ENCODE assay signal across 11 mouse cellular contexts in genomic region chr16:57858151-57858764, GRCm38 (mm10).
A peak's percentile ranks its signal among the peaks of the same experiment; 100 is the strongest.
DNase-seq lines count a peak whose midpoint lies in the region; ATAC-seq and TF ChIP-seq lines count a peak whose summit lies in the region.
"Had no signal": no experiment of that assay in that cellular context is flagged by ENCODE, and none has a peak within 500 bp of the region (broad histone marks: within the 10 kb centered on the region; RNA-seq: fewer than 3 reads in every experiment).

No protein-coding gene starts in this region.

- DNase-seq in heart, postnatal 36 days: no peak
- peak; percentile 47 for DNase-seq in brain, embryonic 14.5 days (ENCODE audit: low read depth)
- no peak for DNase-seq in midbrain, postnatal 0 days (ENCODE audit: low spot score)
- DNase-seq in left cerebral cortex, adult 9 months (ENCODE audit: low spot score in 2 of 2): no peak
- no peak for DNase-seq in c-Kit-positive CD71-positive TER-119-positive erythroid progenitor cells, embryonic 14.5 days (ENCODE audit: low spot score)
- no peak for DNase-seq in layer of hippocampus, adult 2 months (ENCODE audit: low spot score in 2 of 2)
- DNase-seq: adrenal gland, postnatal 25 days; gastrocnemius, postnatal 10 days; thymus, postnatal 25 days had no signal

- no peaks in the 10 kb centered on the region for H3K36me3 ChIP-seq in heart, embryonic 14.5 days (ENCODE audit: control insufficient read depth, insufficient read depth, low read length)
- H3K36me3 ChIP-seq in hindbrain, embryonic 15.5 days: no peaks in the 10 kb centered on the region
- no peaks in the 10 kb centered on the region for H3K36me3 ChIP-seq in midbrain, postnatal 0 days (ENCODE audit: insufficient read depth, low read length)

- H3K27ac ChIP-seq in heart, embryonic 14.5 days (replicated peaks in 1 of 2; ENCODE audit: control insufficient read depth in 1 of 2, insufficient read depth in 1 of 2, low read depth in 2 of 2, low read length in 2 of 2): peak overlapping the region in 1 of 2 experiments; percentile 24; a peak in 1 of 4 replicates
- H3K27ac ChIP-seq in hindbrain, embryonic 15.5 days (replicated peaks): peak overlapping the region; percentile 32; the same call in 1 of the 2 replicates
- 0 out of 2 replicates have a peak overlapping the region, but pooled peaks have one; percentile 12 for H3K27ac ChIP-seq in midbrain, postnatal 0 days (ENCODE audit: low read depth, low read length)
- H3K27ac ChIP-seq in layer of hippocampus, adult 2 months: no peak overlapping the region

- peak overlapping the region; percentile 38 for H3K4me2 ChIP-seq in heart, embryonic 14.5 days (ENCODE audit: low read length)
- no peak overlapping the region for H3K4me2 ChIP-seq in hindbrain, embryonic 15.5 days
- no peak overlapping the region for H3K4me2 ChIP-seq in midbrain, postnatal 0 days (ENCODE audit: low read depth, low read length, poor library complexity, severe bottlenecking)

- H3K4me1 ChIP-seq in heart, embryonic 14.5 days (ENCODE audit: control insufficient read depth in 2 of 2, insufficient read depth in 2 of 2, low read length in 2 of 2): peaks cover 0 to 14% of the 10 kb centered on the region in 2 experiments; a peak in 2 of 4 replicates
- H3K4me1 ChIP-seq in hindbrain, embryonic 15.5 days (replicated peaks): peaks cover 16% of the 10 kb centered on the region
- H3K4me1 ChIP-seq in midbrain, postnatal 0 days (ENCODE audit: insufficient read depth, low read length): no peaks in the 10 kb centered on the region

- no peak for TF ChIP-seq CTCF in brain, embryonic 14.5 days (IDR thresholded peaks at IDR 0.05; ENCODE audit: borderline replicate concordance, extremely low read depth, insufficient read depth, insufficient read length)
- no peak for TF ChIP-seq CTCF in midbrain, postnatal 0 days (IDR thresholded peaks at IDR 0.05)
- TF ChIP-seq CTCF in layer of hippocampus, adult 2 months (conservative IDR thresholded peaks at IDR 0.05): no peak

- H3K4me3 ChIP-seq in heart, embryonic 14.5 days (ENCODE audit: control insufficient read depth in 1 of 2, insufficient read depth in 1 of 2, low read depth in 1 of 2, low read length in 2 of 2): no peak overlapping the region
- no peak overlapping the region for H3K4me3 ChIP-seq in hindbrain, embryonic 15.5 days
- no peak overlapping the region for H3K4me3 ChIP-seq in midbrain, postnatal 0 days (ENCODE audit: low read depth, low read length)
- no peak overlapping the region for H3K4me3 ChIP-seq in layer of hippocampus, adult 2 months

- H3K9ac ChIP-seq in heart, embryonic 14.5 days (ENCODE audit: low read length): peak overlapping the region; percentile 25; the same call in 1 of the 2 replicates
- H3K9ac ChIP-seq in hindbrain, embryonic 15.5 days: no peak overlapping the region
- no peak overlapping the region for H3K9ac ChIP-seq in midbrain, postnatal 0 days (replicated peaks; ENCODE audit: low read length, poor library complexity, severe bottlenecking)

- ATAC-seq in heart, embryonic 14.5 days (ENCODE audit: insufficient number of reproducible peaks, insufficient read depth, low FRiP score, low read depth): no peak
- ATAC-seq in hindbrain, embryonic 15.5 days (ENCODE audit: low FRiP score, low read depth): no peak; the same call in 1 of the 2 replicates
- no peak for ATAC-seq in midbrain, postnatal 0 days (ENCODE audit: low FRiP score)

- no peaks in the 10 kb centered on the region for H3K27me3 ChIP-seq in heart, embryonic 14.5 days (ENCODE audit: control insufficient read depth, insufficient read depth, low read length)
- H3K27me3 ChIP-seq in hindbrain, embryonic 15.5 days: no peaks in the 10 kb centered on the region
- H3K27me3 ChIP-seq in midbrain, postnatal 0 days (ENCODE audit: insufficient read depth, low read length): no peaks in the 10 kb centered on the region

- 3% methylated on average over 2 of the region's 2 CpGs for WGBS in heart, embryonic 14.5 days
- WGBS in hindbrain, embryonic 15.5 days: 5% methylated on average over 2 of the region's 2 CpGs
- WGBS in midbrain, postnatal 0 days: 5% methylated on average over 2 of the region's 2 CpGs

- intact Hi-C loops in heart, postnatal 36 days (cut with DNase I): no loop called here

- no peaks in the 10 kb centered on the region for H3K9me3 ChIP-seq in heart, embryonic 14.5 days (ENCODE audit: control insufficient read depth, low read length)
- no peaks in the 10 kb centered on the region for H3K9me3 ChIP-seq in hindbrain, embryonic 15.5 days
- H3K9me3 ChIP-seq in midbrain, postnatal 0 days (ENCODE audit: low read length): no peaks in the 10 kb centered on the region

- TF ChIP-seq POLR2A in brain, embryonic 14.5 days (IDR thresholded peaks at IDR 0.05; ENCODE audit: borderline replicate concordance, extremely low read depth, insufficient read depth, insufficient read length, poor library complexity, severe bottlenecking): no peak
